Mouse (Mus musculus) forebrain, embryonic 11.5 days (tissue): ENCODE results near the gene Kbtbd4. TPM values are rescaled to one million over a fixed set of nuclear protein-coding genes. Genes with fewer than 3 reads are reported as not detected.

ENCODE experiments used
- ATAC-seq: fragments of 200-750 bp; cut with Nextera tagmentation; replicated peaks from 2 replicates; pipeline ENCODE4 v1.8.0; 2017; ENCODE audit warnings: moderate TSS enrichment; ENCODE audit not compliant: low FRiP score
- DNase-seq: peaks from one replicate; pipeline ENCODE4 v3.0.0-alpha.2; 2017; ENCODE audit warnings: low spot score
- H3K27ac ChIP-seq: fragments of 300-500 bp; sonication (generic); 2 replicates; pipeline ENCODE4 v1.5.1; 2014; ENCODE audit warnings: low read depth, low read length
- H3K27me3 ChIP-seq: fragments of 300-500 bp; sonication (generic); 2 replicates; pipeline ENCODE4 v1.6.1; 2014; ENCODE audit warnings: mild to moderate bottlenecking, low read length, mixed read lengths; ENCODE audit not compliant: control insufficient read depth, insufficient read depth
- H3K36me3 ChIP-seq: fragments of 300-500 bp; sonication (generic); 2 replicates; pipeline ENCODE4 v1.6.1; 2014; ENCODE audit warnings: mild to moderate bottlenecking, low read length, moderate library complexity, mixed read lengths; ENCODE audit not compliant: control insufficient read depth, insufficient read depth
- H3K4me1 ChIP-seq: fragments of 300-500 bp; sonication (generic); replicated peaks from 2 replicates; pipeline ENCODE4 v1.6.1; 2014; ENCODE audit warnings: low read length, mixed read lengths; ENCODE audit not compliant: control insufficient read depth, insufficient read depth
- H3K4me2 ChIP-seq: fragments of 300-500 bp; sonication (generic); 2 replicates; pipeline ENCODE4 v1.6.1; 2014; ENCODE audit warnings: low read depth, mild to moderate bottlenecking, low read length, moderate library complexity, mixed read lengths; ENCODE audit not compliant: severe bottlenecking
- H3K4me3 ChIP-seq: fragments of 300-500 bp; sonication (generic); 2 replicates; pipeline ENCODE4 v1.5.1; 2014; ENCODE audit warnings: low read depth, low read length
- H3K9ac ChIP-seq: fragments of 300-500 bp; sonication (generic); 2 replicates; pipeline ENCODE4 v1.6.1; 2014; ENCODE audit warnings: low read length
- H3K9me3 ChIP-seq: fragments of 300-500 bp; sonication (generic); 2 replicates; pipeline ENCODE4 v1.6.1; 2016; ENCODE audit warnings: low read length, mixed read lengths; ENCODE audit not compliant: control insufficient read depth
- WGBS: fragments of 180-500 bp; shearing (Covaris S2); extraction: QIAGEN DNeasy Blood & Tissue Kit; methylation state at CpG from one replicate; pipeline ENCODE4 v1.1.7; 2014; 5-methylcytosine and 5-hydroxymethylcytosine counted together
- polyA plus RNA-seq: library from polyadenylated mRNA; unstranded; fragments of >200 nt; fragmentation: Nextera tagmentation; extraction: Ambion mirVana; gene quantifications from 2 replicates; pipeline ENCODE4 v1.2.1, GENCODE M21; 2014

Kbtbd4 gene
- polyA plus RNA-seq, 1 experiment from 2014 or later = 48.0 TPM

DNA sequence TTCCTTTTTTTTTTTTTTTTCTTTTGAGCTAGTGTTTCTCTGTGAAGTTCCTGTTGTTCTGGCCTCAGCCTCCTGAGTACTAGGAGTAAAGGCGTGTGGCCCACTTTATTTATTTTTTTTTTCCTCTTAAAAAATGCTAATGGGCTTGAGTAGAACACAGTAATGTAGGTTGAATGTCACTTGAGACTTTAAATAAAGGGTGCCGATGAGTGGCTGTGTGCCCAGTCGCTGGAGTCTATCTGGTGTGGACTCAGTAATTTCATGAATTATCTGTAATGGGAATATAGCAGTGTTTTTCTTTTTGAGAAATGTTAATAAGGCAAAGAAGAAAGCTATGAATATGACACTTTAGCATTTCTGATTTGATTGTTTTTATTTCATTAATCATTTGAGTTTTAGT lies 48.9 kb downstream of the Kbtbd4 start:
- ATAC-seq = no peak

DNA sequence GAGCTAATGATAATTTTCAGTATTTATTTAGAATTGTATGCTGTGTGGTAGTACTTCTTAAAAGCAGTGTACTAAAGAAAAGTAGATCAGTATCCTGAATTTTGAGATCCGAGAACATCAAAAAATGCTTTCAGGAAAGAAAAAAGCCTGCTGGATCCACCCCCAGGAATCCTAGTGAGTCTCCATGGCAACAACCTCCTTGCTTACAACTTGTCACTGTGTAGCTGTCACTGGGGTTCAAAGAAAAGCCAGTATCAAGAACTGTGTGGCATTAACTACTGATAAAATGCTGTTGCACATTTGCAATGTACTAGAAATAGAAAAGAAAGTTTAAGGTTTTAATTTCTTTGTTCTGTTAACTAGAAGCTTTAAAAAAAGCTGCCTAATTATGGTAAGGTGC lies 51.5 kb downstream of the Kbtbd4 start:
- Histone ChIP-seq H3K27ac (0 out of 2 replicates have a peak overlapping the region, but pooled peaks have one; percentile 15), H3K4me2 (no peak overlapping the region), H3K27me3 (no peaks in the 10 kb centered on the region), H3K4me3 (no peak overlapping the region), H3K9me3 (no peaks in the 10 kb centered on the region), H3K36me3 (no peaks in the 10 kb centered on the region), H3K4me1 (peaks cover 5% of the 10 kb centered on the region; the same call in 1 of the 2 replicates), H3K9ac (no peak overlapping the region)
- ATAC-seq = peak; percentile 63; the same call in 1 of the 2 replicates
- DNase-seq = no peak
- 15% methylated on average over 1 of the region's 1 CpGs for WGBS

More for the DNA sequence above, 48.9 kb downstream of the Kbtbd4 start:
- no peak overlapping the region for H3K27ac ChIP-seq
- H3K4me2 ChIP-seq = no peak overlapping the region
- peaks cover 5% of the 10 kb centered on the region; the same call in 1 of the 2 replicates for H3K4me1 ChIP-seq
- no peak overlapping the region for H3K4me3 ChIP-seq
- H3K9ac ChIP-seq = no peak overlapping the region
- no peaks in the 10 kb centered on the region for H3K27me3 ChIP-seq
- H3K9me3 ChIP-seq = no peaks in the 10 kb centered on the region
- DNase-seq = no peak
- no peaks in the 10 kb centered on the region for H3K36me3 ChIP-seq
- 83% methylated on average over 3 of the region's 3 CpGs for WGBS

- Histone ChIP-seq H3K9ac (no peak overlapping the region), H3K4me2 (no peak overlapping the region), H3K4me3 (no peak overlapping the region), H3K36me3 (no peaks in the 10 kb centered on the region), H3K27ac (no peak overlapping the region), H3K4me1 (peaks cover 5% of the 10 kb centered on the region; the same call in 1 of the 2 replicates), H3K9me3 (no peaks in the 10 kb centered on the region), H3K27me3 (no peaks in the 10 kb centered on the region)
- no peak for ATAC-seq
- DNase-seq = no peak
- 90% methylated on average over 3 of the region's 3 CpGs for WGBS
Measured at GRCm38 (mm10) chr2:90958856-90959255, 54.3 kb downstream of the Kbtbd4 start.

GRCm38 (mm10) chr2:90960012-90960411 lies 55.5 kb downstream of the Kbtbd4 start:
- Histone ChIP-seq H3K36me3 (no peaks in the 10 kb centered on the region), H3K4me2 (no peak overlapping the region), H3K27me3 (no peaks in the 10 kb centered on the region), H3K4me3 (no peak overlapping the region), H3K9me3 (no peaks in the 10 kb centered on the region), H3K4me1 (peaks cover 8% of the 10 kb centered on the region), H3K9ac (no peak overlapping the region), H3K27ac (no peak overlapping the region)
- ATAC-seq = no peak
- no peak for DNase-seq
- 95% methylated on average over 2 of the region's 2 CpGs for WGBS

Other genes with a start within 250 kb of the Kbtbd4 start
- gene Nup160, start 227.5 kb upstream of the Kbtbd4 start, polyA plus RNA-seq = 57.6 and 64.1 TPM in 2 replicates
- gene Fnbp4, start 159.4 kb upstream of the Kbtbd4 start, polyA plus RNA-seq = 137 and 146 TPM in 2 replicates
- gene Agbl2, start 122.0 kb upstream of the Kbtbd4 start, polyA plus RNA-seq = 0.89 and 0.96 TPM in 2 replicates
- 247 and 256 TPM in 2 replicates for gene Mtch2, start 57.6 kb upstream of the Kbtbd4 start, polyA plus RNA-seq
- gene C1qtnf4, start 18.9 kb upstream of the Kbtbd4 start, polyA plus RNA-seq = 11.3 and 15.6 TPM in 2 replicates
- gene Ndufs3, start 87 bp downstream of the Kbtbd4 start, polyA plus RNA-seq = 190 and 204 TPM in 2 replicates
- gene Celf1, start 35.6 kb downstream of the Kbtbd4 start, polyA plus RNA-seq = 119 TPM in 2 replicates
- 3.1 and 5.0 TPM in 2 replicates for gene Rapsn, start 130.9 kb downstream of the Kbtbd4 start, polyA plus RNA-seq
- gene Psmc3, start 149.3 kb downstream of the Kbtbd4 start, polyA plus RNA-seq = 354 and 371 TPM in 2 replicates
- 23.3 and 23.6 TPM in 2 replicates for gene Slc39a13, start 165.7 kb downstream of the Kbtbd4 start, polyA plus RNA-seq
- 2.2 and 4.9 TPM in 2 replicates for gene Spi1, start 177.7 kb downstream of the Kbtbd4 start, polyA plus RNA-seq
- not detected in 2 replicates for gene Mybpc3, start 213.4 kb downstream of the Kbtbd4 start, polyA plus RNA-seq